Mouse (Mus musculus): ENCODE measurements around the gene St3gal2.
A peak's percentile ranks its signal among the peaks of the same experiment; 100 is the strongest.
"Not testable (repeated sequence)": the region's sequence is repeated elsewhere in the genome, so short reads cannot be mapped to it uniquely, and the experiment has no call there.

Gene St3gal2

DNA sequence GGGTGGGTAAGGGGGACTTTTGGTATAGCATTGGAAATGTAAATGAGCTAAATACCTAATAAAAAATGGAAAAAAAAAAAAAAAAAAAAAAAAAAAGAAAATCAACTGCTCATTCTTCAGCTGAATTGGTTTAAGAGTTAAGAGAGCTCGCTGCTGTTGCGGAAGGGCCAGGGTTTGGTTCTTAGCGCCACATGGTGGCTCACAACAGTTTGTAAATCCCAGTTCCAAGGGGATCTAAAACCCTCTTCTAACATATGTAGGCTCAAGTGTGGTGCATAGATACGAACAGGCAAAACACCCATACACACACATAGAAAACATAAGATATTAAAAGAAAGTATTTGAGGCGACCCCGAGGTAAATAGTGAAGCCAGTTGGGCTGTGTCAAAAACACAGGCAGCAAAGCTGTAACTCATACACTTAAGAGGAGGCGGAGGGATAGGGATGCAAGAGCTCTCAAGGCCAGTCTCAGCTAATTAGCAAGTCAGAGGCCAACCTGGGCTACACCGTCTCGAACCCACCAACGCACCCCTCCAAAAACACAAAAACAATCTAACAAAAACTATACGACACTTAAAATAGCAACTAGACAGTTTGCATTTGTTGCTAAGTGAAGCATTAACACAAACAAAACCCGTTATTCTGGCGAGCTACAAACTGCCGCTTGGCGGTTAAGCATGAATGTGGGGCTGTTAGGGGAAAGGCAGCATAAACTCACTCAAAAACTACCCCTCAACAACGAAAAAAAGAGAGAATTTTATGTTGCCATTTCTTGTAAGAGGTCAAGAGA lies 77.1 kb downstream of the St3gal2 start:
- DNase-seq = no peak

GRCm38 (mm10) chr8:110997547-110998531 lies 78.1 kb downstream of the St3gal2 start, which contains the start of gene Ddx19a:
TSS of gene Ddx19a (minus strand) at chr8:110997800.
- peak; percentile 90 to 92 for DNase-seq

- not testable (repeated sequence) for DNase-seq
These were observed 90.7 kb downstream of the St3gal2 start for GRCm38 (mm10) chr8:111010230-111010991.
